Mouse (Mus musculus) adrenal gland, adult 8-10 months (tissue): ENCODE measurements around the gene Deaf1. TPM values are rescaled to one million over a fixed set of nuclear protein-coding genes. Genes with fewer than 3 reads are reported as not detected.
"Not testable (repeated sequence)": the region's sequence is repeated elsewhere in the genome, so short reads cannot be mapped to it uniquely, and the experiment has no call there.

Experiments used
- DNase-seq: peaks from one replicate; pipeline ENCODE4 v3.0.0; 2022
- total RNA-seq, 4 experiments: library from RNA; stranded (reverse); gene quantifications; 2 replicates each; pipeline ENCODE4 v1.2.4; 2022

Gene Deaf1
- total RNA-seq, 4 experiments from 2014 or later, result 27.1 to 47.4 (median 36.7) TPM

GRCm38 (mm10) chr7:141263640-141264039 is 63.9 kb downstream of the Deaf1 start:
- no peak for DNase-seq

GRCm38 (mm10) chr7:141261480-141261879 is 66.0 kb downstream of the Deaf1 start:
- DNase-seq, result no peak

GRCm38 (mm10) chr7:141256159-141256558 is 71.3 kb downstream of the Deaf1 start:
- DNase-seq, result no peak

GRCm38 (mm10) chr7:141250486-141250885 is 77.0 kb downstream of the Deaf1 start:
- DNase-seq, result not testable (repeated sequence)

Other genes with a start within 250 kb of the Deaf1 start
- gene Pkp3, start 249.5 kb downstream of the Deaf1 start, total RNA-seq, result 1 to 10 TPM; 1.6 to 3.1 (median 2.1) TPM
- 1 to 10 TPM; 4.2 to 5.8 (median 4.8) TPM for gene Sigirr, start 227.1 kb downstream of the Deaf1 start, total RNA-seq
- under 1 TPM in 1 of 4 experiments, not detected in 3; 0.21 TPM for gene Ano9, start 209.9 kb downstream of the Deaf1 start, total RNA-seq
- gene Ptdss2, start 205.3 kb downstream of the Deaf1 start, total RNA-seq, result 10 to 100 TPM; 36.4 to 46.7 (median 43.0) TPM
- 100 to 1,000 TPM; 339 to 382 (median 360) TPM for gene Rnh1, start 154.8 kb downstream of the Deaf1 start, total RNA-seq
- 100 to 1,000 TPM in 1 of 4 experiments, 10 to 100 TPM in 3; 80.0 to 105 (median 92.6) TPM for gene Hras, start 133.7 kb downstream of the Deaf1 start, total RNA-seq
- 10 to 100 TPM in 1 of 4 experiments, 1 to 10 TPM in 3; 6.6 to 12.1 (median 8.4) TPM for gene Lrrc56, start 133.5 kb downstream of the Deaf1 start, total RNA-seq
- gene Lmntd2, start 113.6 kb downstream of the Deaf1 start, total RNA-seq, result under 1 TPM; 0.12 to 0.94 (median 0.66) TPM
- 1 to 10 TPM; 5.6 to 7.7 (median 6.3) TPM for gene Rassf7, start 111.8 kb downstream of the Deaf1 start, total RNA-seq
- gene Phrf1, start 98.9 kb downstream of the Deaf1 start, total RNA-seq, result 10 to 100 TPM; 79.8 to 92.9 (median 84.3) TPM
- gene Irf7, start 61.2 kb downstream of the Deaf1 start, total RNA-seq, result 10 to 100 TPM in 2 of 4 experiments, 1 to 10 TPM in 2; 7.0 to 10.7 (median 9.4) TPM
- 1 to 10 TPM; 2.3 to 5.5 (median 3.2) TPM for gene Cdhr5, start 50.9 kb downstream of the Deaf1 start, total RNA-seq
- gene Sct, start 48.6 kb downstream of the Deaf1 start, total RNA-seq, result under 1 TPM in 1 of 4 experiments, not detected in 3; 0.67 TPM
- 1 to 10 TPM in 1 of 4 experiments, under 1 TPM in 1, not detected in 2; 0.40 to 1.3 TPM for gene Drd4, start 35.7 kb downstream of the Deaf1 start, total RNA-seq
- gene Tmem80, start within 50 bp of the Deaf1 start, total RNA-seq, result 10 to 100 TPM; 31.4 to 46.6 (median 34.8) TPM
- 1 to 10 TPM; 2.0 to 2.9 (median 2.3) TPM for gene Eps8l2, start 11.2 kb upstream of the Deaf1 start, total RNA-seq
- gene Taldo1, start 64.5 kb upstream of the Deaf1 start, total RNA-seq, result 100 to 1,000 TPM; 429 to 671 (median 576) TPM
- gene Gatd1, start 86.4 kb upstream of the Deaf1 start, total RNA-seq, result 10 to 100 TPM; 38.9 to 52.2 (median 47.6) TPM
- gene Cend1, start 101.8 kb upstream of the Deaf1 start, total RNA-seq, result 1 to 10 TPM; 1.5 to 2.6 (median 2.1) TPM
- 100 to 1,000 TPM in 3 of 4 experiments, 10 to 100 TPM in 1; 86.7 to 109 (median 104) TPM for gene Slc25a22, start 110.2 kb upstream of the Deaf1 start, total RNA-seq
- gene Pidd1, start 116.3 kb upstream of the Deaf1 start, total RNA-seq, result 1 to 10 TPM; 1.0 to 2.3 (median 1.4) TPM
- 1,000 to 10,000 TPM in 3 of 4 experiments, 100 to 1,000 TPM in 1; 998 to 1,129 (median 1,024) TPM for gene Rplp2, start 119.7 kb upstream of the Deaf1 start, total RNA-seq
- gene Pnpla2, start 127.5 kb upstream of the Deaf1 start, total RNA-seq, result 100 to 1,000 TPM; 256 to 532 (median 452) TPM
- 10 to 100 TPM; 11.7 to 21.1 (median 18.7) TPM for gene Cracr2b, start 133.4 kb upstream of the Deaf1 start, total RNA-seq
- gene Cd151, start 139.7 kb upstream of the Deaf1 start, total RNA-seq, result 100 to 1,000 TPM; 323 to 455 (median 409) TPM
- gene Polr2l, start 147.4 kb upstream of the Deaf1 start, total RNA-seq, result 100 to 1,000 TPM in 3 of 4 experiments, 10 to 100 TPM in 1; 99.4 to 147 (median 129) TPM
- gene Tspan4, start 147.6 kb upstream of the Deaf1 start, total RNA-seq, result 100 to 1,000 TPM in 2 of 4 experiments, 10 to 100 TPM in 2; 89.1 to 191 (median 124) TPM
- 10 to 100 TPM; 57.5 to 69.9 (median 62.5) TPM for gene Chid1, start 212.2 kb upstream of the Deaf1 start, total RNA-seq
- 10 to 100 TPM; 54.9 to 79.7 (median 66.5) TPM for gene Ap2a2, start 234.5 kb upstream of the Deaf1 start, total RNA-seq